Mouse (Mus musculus) heart, embryonic 11.5 days (tissue): Measurements from ENCODE around the gene Neb. TPM values are rescaled to one million over a fixed set of nuclear protein-coding genes. Genes with fewer than 3 reads are reported as not detected.

Experiments used
- ATAC-seq: fragments of 200-750 bp; cut with Nextera tagmentation; replicated peaks from 2 replicates; pipeline ENCODE4 v1.8.0; 2017; ENCODE audit warnings: moderate library complexity; ENCODE audit not compliant: insufficient number of reproducible peaks, low FRiP score, low TSS enrichment
- H3K27ac ChIP-seq: fragments of 300-500 bp; sonication (generic); 2 replicates; pipeline ENCODE4 v1.5.1; 2014; ENCODE audit warnings: mild to moderate bottlenecking, low read depth, low read length
- H3K27me3 ChIP-seq: fragments of 300-500 bp; sonication (generic); 2 replicates; pipeline ENCODE4 v1.6.1; 2014; ENCODE audit warnings: mild to moderate bottlenecking, low read length, mixed read lengths; ENCODE audit not compliant: control insufficient read depth, insufficient read depth
- H3K36me3 ChIP-seq: fragments of 300-500 bp; sonication (generic); 2 replicates; pipeline ENCODE4 v1.6.1; 2014; ENCODE audit warnings: mild to moderate bottlenecking, low read length, moderate library complexity, mixed read lengths; ENCODE audit not compliant: control insufficient read depth, insufficient read depth
- H3K4me1 ChIP-seq: fragments of 300-500 bp; sonication (generic); 2 replicates; pipeline ENCODE4 v1.6.1; 2014; ENCODE audit warnings: low read length; ENCODE audit not compliant: control insufficient read depth, insufficient read depth
- H3K4me2 ChIP-seq: fragments of 300-500 bp; sonication (generic); 2 replicates; pipeline ENCODE4 v1.6.1; 2014; ENCODE audit warnings: mild to moderate bottlenecking, moderate library complexity
- H3K4me3 ChIP-seq: fragments of 300-500 bp; sonication (generic); 2 replicates; pipeline ENCODE4 v1.5.1; 2014; ENCODE audit warnings: low read depth, low read length
- H3K9ac ChIP-seq: fragments of 300-500 bp; sonication (generic); 2 replicates; pipeline ENCODE4 v1.6.1; 2014; ENCODE audit warnings: mild to moderate bottlenecking, low read depth, low read length, moderate library complexity
- H3K9me3 ChIP-seq: fragments of 300-500 bp; sonication (generic); replicated peaks from 2 replicates; pipeline ENCODE4 v1.6.1; 2016; ENCODE audit warnings: low read length; ENCODE audit not compliant: control insufficient read depth
- WGBS: fragments of 180-500 bp; shearing (Covaris S2); extraction: QIAGEN DNeasy Blood & Tissue Kit; methylation state at CpG from one replicate; pipeline ENCODE4 v1.1.7; 2014; ENCODE audit not compliant: insufficient replicate concordance; 5-methylcytosine and 5-hydroxymethylcytosine counted together
- polyA plus RNA-seq: library from polyadenylated mRNA; unstranded; fragments of >200 nt; fragmentation: Nextera tagmentation; extraction: Ambion mirVana; gene quantifications from 2 replicates; pipeline ENCODE4 v1.2.1, GENCODE M21; 2014

The Neb gene
- polyA plus RNA-seq, 1 experiment from 2014 or later = 3.2 TPM

GRCm38 (mm10) chr2:52335087-52335486, 43.2 kb downstream of the Neb start:
- Histone ChIP-seq H3K36me3 (no peaks in the 10 kb centered on the region), H3K4me1 (no peaks in the 10 kb centered on the region; the same call in 1 of the 2 replicates), H3K27me3 (no peaks in the 10 kb centered on the region), H3K4me3 (no peak overlapping the region), H3K4me2 (no peak overlapping the region), H3K27ac (no peak overlapping the region), H3K9ac (no peak overlapping the region), H3K9me3 (no peaks in the 10 kb centered on the region)
- ATAC-seq = no peak
- 85% methylated on average over 8 of the region's 8 CpGs for WGBS

- Histone ChIP-seq H3K27me3 (no peaks in the 10 kb centered on the region), H3K36me3 (no peaks in the 10 kb centered on the region), H3K4me1 (no peaks in the 10 kb centered on the region; the same call in 1 of the 2 replicates), H3K27ac (no peak overlapping the region), H3K9ac (no peak overlapping the region), H3K4me2 (no peak overlapping the region), H3K4me3 (no peak overlapping the region), H3K9me3 (no peaks in the 10 kb centered on the region)
- no peak for ATAC-seq
- WGBS = 28% methylated on average over 2 of the region's 2 CpGs
These were observed 44.7 kb downstream of the Neb start for GRCm38 (mm10) chr2:52333535-52333934.

DNA sequence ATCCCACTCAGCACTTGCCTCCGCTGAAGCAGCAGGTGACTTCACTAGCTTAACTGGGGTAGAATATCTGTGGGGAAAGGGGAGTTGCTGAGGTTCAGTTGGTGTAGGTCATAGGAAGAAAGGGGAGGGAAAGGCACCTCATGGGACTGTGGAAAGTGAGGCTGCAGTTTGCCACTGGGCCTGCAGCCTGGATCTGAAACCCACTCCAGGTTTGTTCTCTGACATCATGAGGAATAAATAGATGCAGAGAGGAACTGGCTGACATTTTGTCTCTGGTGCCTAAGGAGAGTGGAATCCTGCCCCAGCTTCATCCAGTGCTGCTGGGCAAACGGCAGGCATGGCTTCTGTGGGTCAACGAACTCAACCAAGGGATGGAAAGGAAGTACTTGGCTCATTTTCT, 46.5 kb downstream of the Neb start:
- Histone ChIP-seq H3K9me3 (no peaks in the 10 kb centered on the region), H3K27ac (no peak overlapping the region), H3K9ac (no peak overlapping the region), H3K4me1 (no peaks in the 10 kb centered on the region; the same call in 1 of the 2 replicates), H3K4me3 (no peak overlapping the region), H3K27me3 (no peaks in the 10 kb centered on the region), H3K36me3 (no peaks in the 10 kb centered on the region), H3K4me2 (no peak overlapping the region)
- WGBS = 79% methylated on average over 3 of the region's 3 CpGs
- ATAC-seq = no peak

DNA sequence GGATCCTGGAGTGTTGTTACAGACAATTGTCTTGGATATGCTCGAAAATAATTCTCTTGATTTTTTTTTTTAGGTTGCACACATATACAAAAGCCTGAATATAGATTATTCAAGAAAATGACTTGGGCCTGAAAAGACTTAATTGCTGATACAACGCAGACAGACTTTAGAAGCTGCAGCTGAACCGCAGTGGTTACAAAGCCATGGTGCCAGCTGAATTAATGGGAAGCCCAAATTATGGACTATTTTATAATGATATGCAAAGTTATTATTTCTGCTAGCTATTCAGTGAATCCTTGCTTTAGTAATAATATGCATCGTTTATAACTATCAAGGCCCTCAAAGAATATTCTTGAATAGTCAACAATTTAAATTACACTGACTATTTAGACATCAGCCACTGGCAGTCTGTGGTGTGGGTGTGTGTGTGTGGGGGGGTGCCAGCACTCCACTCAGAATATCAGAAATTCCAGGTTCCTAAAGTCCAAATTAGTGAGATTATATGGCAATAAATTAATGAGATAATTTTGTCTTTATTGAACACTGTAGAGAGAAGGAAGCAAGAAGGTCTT, 50.9 kb downstream of the Neb start:
- H3K27ac ChIP-seq = no peak overlapping the region
- H3K4me1 ChIP-seq = no peaks in the 10 kb centered on the region; the same call in 1 of the 2 replicates
- no peak overlapping the region for H3K9ac ChIP-seq
- no peak overlapping the region for H3K4me3 ChIP-seq
- H3K36me3 ChIP-seq = no peaks in the 10 kb centered on the region
- H3K27me3 ChIP-seq = no peaks in the 10 kb centered on the region
- H3K9me3 ChIP-seq = no peaks in the 10 kb centered on the region
- H3K4me2 ChIP-seq = no peak overlapping the region
- WGBS = 80% methylated on average over 4 of the region's 4 CpGs
- ATAC-seq = no peak

- Histone ChIP-seq H3K4me2 (no peak overlapping the region), H3K27ac (no peak overlapping the region), H3K4me1 (peaks cover 4% of the 10 kb centered on the region), H3K36me3 (no peaks in the 10 kb centered on the region), H3K9me3 (no peaks in the 10 kb centered on the region), H3K4me3 (no peak overlapping the region), H3K27me3 (no peaks in the 10 kb centered on the region), H3K9ac (no peak overlapping the region)
- ATAC-seq = no peak
- 85% methylated on average over 3 of the region's 3 CpGs for WGBS
These were observed 56.4 kb downstream of the Neb start for GRCm38 (mm10) chr2:52321866-52322265.

DNA sequence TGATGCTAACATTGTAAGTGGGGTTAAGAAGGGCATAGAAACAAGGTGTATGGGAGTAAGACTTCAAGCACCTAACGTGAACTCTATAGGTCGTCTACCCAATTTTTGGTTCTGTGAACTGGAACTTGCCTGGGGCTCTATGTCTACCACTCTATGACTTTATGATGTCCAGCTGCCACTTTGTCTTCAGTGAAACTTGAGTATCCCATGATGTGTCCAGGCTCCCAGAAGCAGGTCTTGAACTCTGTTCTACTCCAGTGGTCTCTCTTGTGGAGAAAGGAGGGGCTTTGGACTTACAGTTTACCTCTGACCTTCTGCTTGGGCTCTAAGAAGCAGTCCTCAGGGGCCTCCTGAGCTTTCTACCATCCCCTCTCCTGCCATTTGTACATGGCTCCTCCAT, 58.1 kb downstream of the Neb start:
- no peak for ATAC-seq

DNA sequence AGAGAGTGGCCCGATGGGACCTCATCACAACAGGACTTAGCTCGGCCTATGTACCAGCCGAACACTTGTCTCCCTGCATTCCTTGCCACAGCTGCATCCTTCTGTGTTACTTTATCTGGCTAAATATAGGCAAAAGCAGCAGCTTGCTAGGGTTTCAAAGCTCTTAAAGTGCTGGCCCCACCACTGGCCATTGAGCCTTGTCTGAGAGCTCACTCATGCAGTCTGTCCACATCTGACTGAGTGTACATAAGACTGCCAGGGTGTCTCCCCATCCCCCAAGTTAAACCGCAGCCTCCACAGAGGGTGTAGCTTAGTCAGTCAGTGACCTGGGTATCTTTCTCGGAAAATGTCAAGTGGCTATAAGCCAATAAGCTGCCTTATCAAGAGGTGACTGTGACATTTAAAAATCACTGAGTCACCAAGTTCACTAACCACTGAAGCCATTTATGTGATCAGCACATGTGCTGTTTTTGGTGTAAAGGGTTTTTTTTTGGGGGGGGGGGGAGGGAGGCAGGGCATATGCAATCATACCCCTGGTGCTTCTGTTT, 59.2 kb downstream of the Neb start:
- peak; percentile 57; the same call in 1 of the 2 replicates for ATAC-seq
- Histone ChIP-seq H3K4me3 (no peak overlapping the region), H3K4me2 (peak overlapping the region; percentile 28; the same call in 1 of the 2 replicates), H3K27me3 (no peaks in the 10 kb centered on the region), H3K36me3 (no peaks in the 10 kb centered on the region), H3K9ac (no peak overlapping the region), H3K27ac (peak overlapping the region; percentile 43; the same call in 1 of the 2 replicates), H3K4me1 (peaks cover 7% of the 10 kb centered on the region), H3K9me3 (no peaks in the 10 kb centered on the region)
- WGBS = 26% methylated on average over 5 of the region's 5 CpGs

More for the DNA sequence above, 58.1 kb downstream of the Neb start:
- no peak overlapping the region for H3K4me3 ChIP-seq
- H3K4me2 ChIP-seq = no peak overlapping the region
- H3K27ac ChIP-seq = no peak overlapping the region
- H3K4me1 ChIP-seq = peaks cover 7% of the 10 kb centered on the region
- no peak overlapping the region for H3K9ac ChIP-seq
- WGBS = 90% methylated on average over 2 of the region's 2 CpGs
- no peaks in the 10 kb centered on the region for H3K9me3 ChIP-seq
- no peaks in the 10 kb centered on the region for H3K27me3 ChIP-seq
- H3K36me3 ChIP-seq = no peaks in the 10 kb centered on the region

GRCm38 (mm10) chr2:52317471-52317870, 60.8 kb downstream of the Neb start:
- H3K27me3 ChIP-seq = no peaks in the 10 kb centered on the region
- WGBS = 67% methylated on average over 4 of the region's 4 CpGs
- peaks cover 7% of the 10 kb centered on the region for H3K4me1 ChIP-seq
- H3K4me3 ChIP-seq = no peak overlapping the region
- H3K27ac ChIP-seq = no peak overlapping the region
- ATAC-seq = no peak
- no peaks in the 10 kb centered on the region for H3K36me3 ChIP-seq
- H3K9ac ChIP-seq = no peak overlapping the region
- no peak overlapping the region for H3K4me2 ChIP-seq
- H3K9me3 ChIP-seq = no peaks in the 10 kb centered on the region

DNA sequence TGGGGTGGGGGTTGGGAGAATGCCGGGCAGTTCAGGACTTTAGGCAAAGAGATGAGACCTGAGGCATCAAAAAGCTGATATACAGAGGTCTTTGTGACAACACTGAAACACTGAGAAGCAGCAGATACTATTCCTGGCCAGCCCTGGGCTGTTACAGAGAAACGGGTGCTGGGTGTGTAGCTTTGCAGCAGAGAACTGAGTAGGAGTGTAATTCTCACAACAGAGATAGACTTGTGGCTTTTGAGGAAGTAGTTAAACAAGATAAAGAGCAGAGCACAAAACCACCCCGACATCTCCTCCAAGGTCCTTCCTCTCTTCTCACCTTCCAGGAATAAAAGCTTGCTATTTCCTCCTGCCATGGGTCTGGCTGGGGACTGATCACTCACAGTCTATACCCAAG, 62.5 kb downstream of the Neb start:
- H3K9ac ChIP-seq = no peak overlapping the region
- no peak overlapping the region for H3K4me3 ChIP-seq
- H3K4me2 ChIP-seq = no peak overlapping the region
- no peaks in the 10 kb centered on the region for H3K36me3 ChIP-seq
- H3K9me3 ChIP-seq = no peaks in the 10 kb centered on the region
- H3K27me3 ChIP-seq = no peaks in the 10 kb centered on the region
- peaks cover 7% of the 10 kb centered on the region for H3K4me1 ChIP-seq
- no peak overlapping the region for H3K27ac ChIP-seq
- ATAC-seq = no peak
- 27% methylated on average over 3 of the region's 3 CpGs for WGBS
